Mouse (Mus musculus) stomach, postnatal 0 days (tissue): ENCODE data around the gene Il10. TPM values are rescaled to one million over a fixed set of nuclear protein-coding genes. Genes with fewer than 3 reads are reported as not detected.

Source experiments
- ATAC-seq: fragments of 200-750 bp; cut with Nextera tagmentation; 2 replicates; pipeline ENCODE4 v1.8.0; 2017; ENCODE audit not compliant: low FRiP score, low TSS enrichment
- DNase-seq: peaks from one replicate; pipeline ENCODE4 v3.0.0-alpha.2; 2016; ENCODE audit warnings: low spot score
- H3K27ac ChIP-seq: fragments of 300-500 bp; sonication (generic); replicated peaks from 2 replicates; pipeline ENCODE4 v1.5.1; 2014; ENCODE audit warnings: mild to moderate bottlenecking, control low read depth
- H3K27me3 ChIP-seq: fragments of 300-500 bp; sonication (generic); 2 replicates; pipeline ENCODE4 v1.6.1; 2014; ENCODE audit warnings: low read length; ENCODE audit not compliant: control insufficient read depth, insufficient read depth
- H3K36me3 ChIP-seq: fragments of 300-500 bp; sonication (generic); 2 replicates; pipeline ENCODE4 v1.6.1; 2014; ENCODE audit warnings: low read length, mixed read lengths; ENCODE audit not compliant: control insufficient read depth, insufficient read depth
- H3K4me1 ChIP-seq: fragments of 300-500 bp; sonication (generic); replicated peaks from 2 replicates; pipeline ENCODE4 v1.6.1; 2014; ENCODE audit warnings: antibody characterized with exemption; ENCODE audit not compliant: control insufficient read depth, insufficient read depth
- H3K4me2 ChIP-seq: fragments of 300-500 bp; sonication (generic); replicated peaks from 2 replicates; pipeline ENCODE4 v1.6.1; 2014; ENCODE audit warnings: low read depth, mild to moderate bottlenecking, control low read depth, moderate library complexity
- H3K4me3 ChIP-seq: fragments of 300-500 bp; sonication (generic); 2 replicates; pipeline ENCODE4 v1.5.1; 2014; ENCODE audit warnings: low read depth, low read length, control low read depth
- H3K9ac ChIP-seq: fragments of 300-500 bp; sonication (generic); 2 replicates; pipeline ENCODE4 v1.6.1; 2014; ENCODE audit warnings: mild to moderate bottlenecking, low read length, control low read depth, mixed read lengths
- H3K9me3 ChIP-seq: fragments of 300-500 bp; sonication (generic); 2 replicates; pipeline ENCODE4 v1.6.1; 2016; ENCODE audit warnings: low read length; ENCODE audit not compliant: control insufficient read depth
- CTCF ChIP-seq: IDR thresholded peaks from 2 replicates; pipeline ENCODE4 v1.5.1; 2016; ENCODE audit warnings: antibody characterized with exemption, low read depth, mild to moderate bottlenecking, moderate library complexity
- EP300 ChIP-seq: optimal IDR thresholded peaks from 2 replicates; pipeline ENCODE3; 2016; ENCODE audit warnings: antibody characterized with exemption
- WGBS: fragments of 180-500 bp; shearing (Covaris S2); extraction: QIAGEN DNeasy Blood & Tissue Kit; methylation state at CpG from one replicate; pipeline ENCODE4 v1.1.7; 2014; 5-methylcytosine and 5-hydroxymethylcytosine counted together
- polyA plus RNA-seq: library from polyadenylated mRNA; unstranded; fragments of >200 nt; fragmentation: Nextera tagmentation; extraction: Ambion mirVana; gene quantifications from 2 replicates; pipeline ENCODE4 v1.2.1, GENCODE M21; 2015

The Il10 gene
- polyA plus RNA-seq, 1 experiment from 2014 or later: not detected

DNA sequence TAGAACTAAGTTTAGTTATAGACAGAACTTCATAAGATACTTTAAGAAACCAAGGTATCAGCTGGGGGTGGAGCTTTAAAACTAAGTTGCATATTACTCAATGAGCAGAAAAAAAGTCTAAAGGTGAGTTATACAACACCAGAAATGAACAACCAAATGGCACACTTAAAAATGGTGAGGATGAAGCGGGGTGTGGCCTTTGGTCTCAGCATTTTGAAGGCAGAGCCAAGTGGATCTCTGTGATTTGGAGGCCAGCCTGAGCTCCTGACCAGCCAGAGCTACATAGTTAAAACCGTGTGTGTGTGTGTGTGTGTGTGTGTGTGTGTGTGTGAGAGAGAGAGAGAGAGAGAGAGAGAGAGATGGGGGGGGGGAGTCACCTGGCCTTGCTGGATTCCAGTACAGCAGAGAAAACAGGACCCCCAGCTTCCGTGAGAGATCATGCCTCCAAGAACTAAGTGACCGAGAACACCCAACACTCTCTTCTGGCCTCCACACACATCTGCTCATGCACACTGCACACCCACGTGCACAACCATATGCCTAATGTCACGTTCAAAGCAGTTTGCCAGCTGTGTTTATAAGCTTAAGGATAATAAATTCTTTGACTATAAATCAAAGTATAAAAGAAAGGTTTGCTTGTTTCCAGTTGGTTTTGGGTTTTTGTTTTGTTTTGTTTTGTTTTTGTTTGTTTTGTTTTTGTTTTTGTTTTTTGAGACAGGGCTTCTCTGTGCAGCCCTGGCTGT is 28.6 kb downstream of the Il10 start:
- TF ChIP-seq CTCF: no peak
- TF ChIP-seq EP300: no peak

DNA sequence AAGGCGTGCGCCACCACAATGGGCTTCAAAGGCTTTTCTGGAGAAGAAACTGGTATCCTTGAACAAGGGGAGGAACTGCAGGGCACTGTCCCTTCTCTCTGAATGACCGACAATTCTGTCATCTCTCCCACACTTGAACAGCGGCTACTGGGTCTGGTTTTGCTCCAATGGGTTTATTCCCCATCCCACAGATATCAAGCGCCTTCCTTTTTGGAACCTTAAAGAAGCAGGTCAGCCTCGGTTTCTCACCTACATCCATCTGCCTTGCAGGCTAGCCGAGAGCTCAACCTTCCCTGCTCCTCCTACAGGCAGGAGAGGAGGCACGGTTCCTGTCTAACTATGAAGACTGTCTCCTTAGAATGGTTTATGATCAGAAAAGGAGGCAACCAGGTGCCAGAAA is 29.3 kb downstream of the Il10 start:
- H3K27me3 ChIP-seq: no peaks in the 10 kb centered on the region
- no peak overlapping the region for H3K4me3 ChIP-seq
- DNase-seq (no peak), ATAC-seq (no peak)
- no peak for TF ChIP-seq CTCF
- TF ChIP-seq EP300: no peak
- peaks cover 3% of the 10 kb centered on the region; the same call in 1 of the 2 replicates for H3K36me3 ChIP-seq
- H3K4me1 ChIP-seq: no peaks in the 10 kb centered on the region
- H3K9ac ChIP-seq: no peak overlapping the region
- H3K27ac ChIP-seq: no peak overlapping the region
- H3K9me3 ChIP-seq: no peaks in the 10 kb centered on the region
- WGBS: 90% methylated on average over 8 of the region's 8 CpGs
- no peak overlapping the region for H3K4me2 ChIP-seq

More for the DNA sequence above, 28.6 kb downstream of the Il10 start:
- Histone ChIP-seq H3K4me3 (no peak overlapping the region), H3K4me1 (no peaks in the 10 kb centered on the region), H3K27ac (no peak overlapping the region), H3K4me2 (no peak overlapping the region), H3K9me3 (no peaks in the 10 kb centered on the region), H3K27me3 (no peaks in the 10 kb centered on the region), H3K9ac (no peak overlapping the region), H3K36me3 (no peaks in the 10 kb centered on the region; the same call in 1 of the 2 replicates)
- WGBS: 54% methylated on average over 6 of the region's 6 CpGs
- ATAC-seq (no peak), DNase-seq (no peak)

DNA sequence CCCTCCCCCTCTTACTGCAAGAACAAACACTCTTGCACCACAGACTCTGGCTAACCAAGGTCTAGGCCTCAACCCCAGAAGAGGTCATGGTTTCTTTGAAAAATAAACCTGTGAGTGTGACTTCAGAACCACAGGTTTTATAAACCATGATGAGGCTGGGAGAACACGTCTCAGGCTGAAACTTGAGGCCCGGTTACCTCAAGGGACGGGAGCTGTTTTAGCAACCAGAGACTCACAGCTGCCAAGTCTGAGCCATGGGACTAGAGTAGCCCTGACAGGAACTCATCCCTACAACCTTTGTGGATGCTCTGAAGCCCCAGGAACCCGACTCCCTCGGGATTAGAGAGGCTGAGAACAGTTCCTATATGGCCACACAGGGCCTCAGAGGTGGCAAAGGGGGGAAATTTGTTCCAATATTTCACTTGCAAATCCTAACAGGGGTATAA is 29.7 kb downstream of the Il10 start:
- Histone ChIP-seq H3K9me3 (no peaks in the 10 kb centered on the region), H3K4me2 (no peak overlapping the region), H3K9ac (no peak overlapping the region), H3K4me3 (no peak overlapping the region), H3K4me1 (no peaks in the 10 kb centered on the region), H3K36me3 (peaks cover 4% of the 10 kb centered on the region; the same call in 1 of the 2 replicates), H3K27ac (no peak overlapping the region), H3K27me3 (no peaks in the 10 kb centered on the region)
- 66% methylated on average over 5 of the region's 5 CpGs for WGBS
- TF ChIP-seq EP300: no peak
- TF ChIP-seq CTCF: no peak
- DNase-seq (no peak), ATAC-seq (no peak)

DNA sequence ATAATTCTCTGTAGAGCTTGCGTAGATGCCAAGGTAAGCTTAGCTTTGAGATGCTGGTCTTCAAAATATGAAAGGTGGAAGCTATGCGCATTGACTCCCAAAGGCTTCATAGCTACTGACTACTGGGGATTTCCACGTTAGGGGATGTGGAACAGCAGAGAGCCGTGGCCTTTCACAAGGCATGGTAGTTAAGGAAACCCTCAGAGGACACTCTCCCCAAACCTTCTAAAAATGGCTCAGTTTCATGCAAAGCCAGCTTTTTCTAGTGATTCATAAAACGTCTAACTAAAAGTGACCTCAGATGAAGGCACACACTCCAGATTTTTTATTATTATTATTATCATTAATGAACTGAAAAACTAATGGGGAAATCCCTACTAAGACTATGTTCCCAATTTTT is 30.4 kb downstream of the Il10 start:
- Histone ChIP-seq H3K9ac (no peak overlapping the region), H3K9me3 (no peaks in the 10 kb centered on the region), H3K27me3 (no peaks in the 10 kb centered on the region), H3K4me2 (no peak overlapping the region), H3K36me3 (peaks cover 4% of the 10 kb centered on the region; the same call in 1 of the 2 replicates), H3K4me3 (no peak overlapping the region), H3K4me1 (no peaks in the 10 kb centered on the region), H3K27ac (no peak overlapping the region)
- 89% methylated on average over 5 of the region's 5 CpGs for WGBS
- ATAC-seq: no peak
- DNase-seq: no peak
- TF ChIP-seq CTCF (no peak), EP300 (no peak)

DNA sequence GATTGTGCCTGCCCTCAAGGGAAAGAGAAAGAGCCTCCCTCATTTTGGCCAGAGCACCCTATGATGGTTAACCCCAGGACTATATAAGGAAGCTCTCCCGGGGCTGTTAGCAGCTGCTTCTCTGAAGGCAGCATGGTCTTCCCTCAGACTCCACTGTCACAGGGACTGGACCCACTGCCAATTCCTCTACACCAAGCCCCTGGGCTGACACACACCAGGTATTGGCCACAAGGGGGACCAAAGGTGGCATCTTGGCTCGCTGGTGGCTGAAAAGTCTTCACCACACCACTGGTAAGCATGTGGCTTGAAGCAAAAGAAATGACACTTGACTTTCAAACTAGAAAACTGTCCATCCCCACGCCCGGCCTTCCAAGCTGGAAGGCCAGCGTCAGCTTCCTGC is 31.0 kb downstream of the Il10 start:
- no peaks in the 10 kb centered on the region for H3K27me3 ChIP-seq
- 72% methylated on average over 5 of the region's 5 CpGs for WGBS
- no peaks in the 10 kb centered on the region for H3K9me3 ChIP-seq
- no peak overlapping the region for H3K4me2 ChIP-seq
- no peak for ATAC-seq
- no peak for TF ChIP-seq EP300
- TF ChIP-seq CTCF: peak; percentile 26; the same call in 1 of the 2 replicates
- H3K4me1 ChIP-seq: no peaks in the 10 kb centered on the region
- no peak for DNase-seq
- H3K9ac ChIP-seq: no peak overlapping the region
- H3K27ac ChIP-seq: no peak overlapping the region
- no peak overlapping the region for H3K4me3 ChIP-seq
- peaks cover 6% of the 10 kb centered on the region; the same call in 1 of the 2 replicates for H3K36me3 ChIP-seq

DNA sequence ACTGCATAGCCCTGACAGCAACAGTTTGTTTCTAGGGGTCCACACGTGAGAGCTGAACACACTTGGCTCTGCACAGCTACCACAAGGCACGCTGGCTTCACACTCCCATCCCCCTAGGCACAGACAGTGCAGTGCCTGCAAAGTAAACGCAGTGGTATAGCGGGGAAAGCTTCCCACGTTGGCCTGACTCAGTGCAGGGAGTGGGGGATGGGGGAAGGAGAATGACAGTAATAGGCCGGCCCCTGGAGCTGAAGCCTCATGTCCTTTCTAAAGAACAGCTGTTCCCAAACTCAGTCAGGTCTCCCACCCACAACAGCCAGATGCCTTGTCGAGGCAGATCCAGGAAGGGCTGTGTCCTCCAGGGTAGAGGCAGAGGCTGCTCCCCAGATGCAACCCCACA is 31.4 kb downstream of the Il10 start:
- no peak for DNase-seq

More for the DNA sequence above, 31.4 kb downstream of the Il10 start:
- Histone ChIP-seq H3K9ac (no peak overlapping the region), H3K4me1 (no peaks in the 10 kb centered on the region), H3K9me3 (no peaks in the 10 kb centered on the region), H3K4me3 (no peak overlapping the region), H3K36me3 (peaks cover 10% of the 10 kb centered on the region; the same call in 1 of the 2 replicates), H3K27me3 (no peaks in the 10 kb centered on the region), H3K27ac (no peak overlapping the region), H3K4me2 (no peak overlapping the region)
- TF ChIP-seq CTCF (no peak), EP300 (no peak)
- no peak for ATAC-seq
- 37% methylated on average over 7 of the region's 7 CpGs for WGBS
